Mouse (Mus musculus) spleen, adult 2 months (tissue): Measurements from ENCODE around the gene Sorcs3.

Source experiments
- CTCF ChIP-seq: fragments of 200-500 bp; IDR thresholded peaks from 2 replicates; pipeline ENCODE4 v1.5.1; 2011; ENCODE audit warnings: mild to moderate bottlenecking, inconsistent platforms; ENCODE audit not compliant: insufficient read depth, insufficient read length, insufficient replicate concordance; ENCODE audit errors: extremely low read depth
- POLR2A ChIP-seq: fragments of 200-500 bp; IDR thresholded peaks from 2 replicates; pipeline ENCODE4 v1.6.1; 2011; ENCODE audit warnings: low read depth, low read length, inconsistent platforms

DNA sequence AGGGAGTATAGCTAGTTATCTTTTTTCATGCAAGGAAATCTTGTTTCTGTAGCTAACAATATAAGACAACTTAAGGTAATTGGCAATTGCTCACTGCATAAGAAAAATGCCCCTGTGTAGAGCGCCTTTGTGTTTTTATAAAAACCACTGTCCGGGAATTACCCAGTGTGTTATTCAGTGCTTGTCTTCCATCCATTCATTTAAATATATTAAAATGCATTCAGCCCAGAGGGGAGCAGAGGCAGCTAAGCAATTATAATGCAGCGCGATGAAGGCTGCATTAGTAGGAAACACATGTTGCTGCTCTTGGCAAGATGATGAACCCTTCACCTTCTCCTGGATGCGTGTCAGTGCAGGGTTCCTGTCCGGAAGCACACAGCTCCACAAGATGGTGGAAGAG, 454.4 kb downstream of the Sorcs3 start:
- TF ChIP-seq CTCF (no peak), POLR2A (no peak)
